Mouse (Mus musculus) thymus, postnatal 0 days (tissue): Measurements from ENCODE around the gene Mybl2. TPM values are rescaled to one million over a fixed set of nuclear protein-coding genes. Genes with fewer than 3 reads are reported as not detected.

Source experiments
- DNase-seq: peaks from one replicate; pipeline ENCODE4 v3.0.0-alpha.2; 2015; ENCODE audit warnings: low spot score
- microRNA-seq: library from miRNA; unstranded; fragments of <30 nt; microRNA quantifications from one replicate; pipeline ENCODE4, GENCODE M21; 2016; ENCODE audit warnings: borderline number of aligned reads
- polyA plus RNA-seq: library from polyadenylated mRNA; unstranded; fragments of >200 nt; fragmentation: Nextera tagmentation; extraction: Ambion mirVana; gene quantifications from 2 replicates; pipeline ENCODE4 v1.2.1, GENCODE M21; 2015

Gene Mybl2
- polyA plus RNA-seq, 1 experiment from 2014 or later = 26.9 TPM

DNA sequence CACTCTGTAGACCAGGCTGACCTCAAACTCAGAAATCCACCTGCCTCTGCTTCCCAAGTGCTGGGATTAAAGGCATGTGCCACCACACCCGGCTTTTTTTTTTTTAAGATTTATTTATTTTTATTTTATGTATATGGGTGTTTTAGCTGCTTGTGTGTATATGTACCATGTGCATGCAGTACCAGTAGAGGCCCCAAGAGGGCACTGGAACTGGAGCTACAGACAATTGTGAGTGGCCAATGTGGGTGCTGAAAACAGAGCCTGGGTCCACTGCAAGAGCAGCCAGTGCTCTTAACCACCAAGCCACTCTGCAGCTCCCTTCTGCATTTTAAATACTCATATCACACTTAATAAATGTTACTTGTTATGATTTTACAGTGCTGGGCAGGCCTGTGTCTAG lies 56.2 kb downstream of the Mybl2 start:
- DNase-seq = no peak

DNA sequence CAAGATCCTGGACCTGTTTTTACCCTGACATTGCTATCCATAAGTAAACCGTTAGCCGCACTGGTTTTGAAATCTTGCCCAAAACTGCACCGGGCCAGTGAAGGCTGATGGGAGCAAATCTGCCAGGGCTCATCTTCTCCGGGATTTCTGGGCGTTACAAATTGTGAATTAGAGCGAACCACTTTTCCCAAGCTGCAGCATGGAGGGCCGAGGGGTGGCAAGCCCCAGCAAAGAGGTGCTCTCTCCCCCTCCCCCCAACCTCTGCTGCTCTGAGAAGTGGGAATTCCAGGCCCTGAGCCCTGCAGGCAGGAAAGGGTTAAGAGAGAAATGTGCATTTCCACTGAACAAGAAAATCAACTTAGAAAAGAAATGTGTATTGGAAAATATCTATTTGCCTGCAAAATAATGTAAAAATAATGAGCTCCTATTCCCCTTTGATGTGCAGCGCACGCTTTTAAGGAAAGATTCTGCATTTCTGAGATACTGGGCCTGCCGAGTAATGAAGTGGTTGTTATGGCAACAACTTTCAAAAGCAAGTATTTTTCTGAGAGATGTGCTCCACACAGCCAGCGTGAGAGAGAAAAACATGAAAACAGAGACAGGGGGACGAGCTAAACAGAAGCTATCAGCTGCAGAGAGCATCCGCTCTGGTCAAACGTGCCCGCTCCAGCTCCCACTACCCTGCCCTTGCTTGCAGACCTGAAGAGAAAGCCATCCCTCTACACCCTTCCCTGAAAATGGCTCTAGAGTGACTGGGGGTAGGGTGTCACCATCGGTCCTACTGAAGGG lies 57.1 kb downstream of the Mybl2 start:
- DNase-seq = no peak

DNA sequence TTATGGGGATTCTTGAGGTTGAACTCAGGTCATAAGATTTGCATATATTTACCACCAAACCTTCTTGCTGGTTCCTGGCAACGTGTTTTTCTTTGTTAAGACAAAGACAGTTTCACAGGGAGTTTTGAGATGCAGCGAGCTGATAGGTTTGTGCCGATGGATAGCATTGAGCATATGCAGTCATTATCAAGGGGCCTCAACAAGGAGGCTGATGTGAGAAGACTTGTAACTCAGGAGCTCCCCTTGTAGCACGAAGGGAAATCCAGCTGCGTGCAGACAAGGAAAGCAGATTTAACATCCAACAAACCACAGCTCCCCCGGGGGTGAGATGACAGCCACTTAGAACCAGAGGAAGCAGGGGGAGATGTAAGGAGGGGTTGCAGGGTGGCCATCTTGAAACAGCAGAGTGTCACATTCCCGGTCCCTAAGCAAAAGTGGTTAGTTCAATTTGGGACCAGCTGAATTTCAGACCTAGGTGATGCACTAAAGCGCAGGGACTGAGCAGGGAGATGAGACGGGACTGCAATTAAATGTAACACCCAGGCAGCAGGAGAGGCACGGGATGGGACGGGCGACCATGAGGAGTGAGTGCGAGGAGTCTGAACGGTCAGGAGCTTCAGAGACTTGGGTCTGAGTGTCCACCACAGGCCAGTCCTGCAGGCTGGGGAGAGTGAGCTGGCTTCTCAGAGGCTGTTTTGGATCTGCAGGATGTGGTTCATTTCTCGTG lies 66.3 kb downstream of the Mybl2 start:
- DNase-seq = peak; percentile 76

DNA sequence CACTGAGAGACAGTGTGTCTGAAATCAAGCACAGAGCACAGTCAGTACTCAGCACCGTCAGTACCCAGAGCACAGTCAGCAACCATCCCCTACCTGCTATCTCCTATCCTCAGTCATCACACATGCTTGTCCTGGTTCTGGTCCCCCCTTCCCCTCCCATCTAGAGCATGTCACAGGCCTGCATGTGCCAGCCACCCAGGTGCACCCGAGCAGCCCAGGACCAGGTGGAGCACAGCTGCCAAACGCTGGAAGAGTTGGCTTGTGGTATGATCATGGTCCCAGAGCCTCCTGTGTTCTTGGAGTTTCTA lies 66.8 kb downstream of the Mybl2 start:
- peak; percentile 67 for DNase-seq

DNA sequence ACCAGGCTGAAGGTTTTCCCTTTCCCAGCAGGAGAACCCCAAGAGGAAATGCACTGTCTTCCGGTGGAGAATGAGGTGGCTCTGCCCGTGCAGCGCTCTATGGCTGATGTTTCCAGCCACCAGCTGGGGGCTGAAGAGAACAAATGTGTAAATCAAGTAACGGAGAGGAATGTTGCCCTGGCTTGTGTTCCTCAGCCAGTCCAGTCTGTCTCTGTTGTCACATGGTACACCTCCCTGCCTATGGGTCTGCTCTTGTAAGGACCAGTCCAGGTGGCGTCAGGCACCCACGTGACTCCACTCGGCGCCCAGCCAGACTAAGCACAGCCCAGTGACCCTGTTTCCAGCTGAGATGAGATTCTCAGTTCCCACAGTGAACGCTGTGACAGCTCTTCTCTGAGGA lies 67.8 kb downstream of the Mybl2 start:
- DNase-seq = peak; percentile 19

DNA sequence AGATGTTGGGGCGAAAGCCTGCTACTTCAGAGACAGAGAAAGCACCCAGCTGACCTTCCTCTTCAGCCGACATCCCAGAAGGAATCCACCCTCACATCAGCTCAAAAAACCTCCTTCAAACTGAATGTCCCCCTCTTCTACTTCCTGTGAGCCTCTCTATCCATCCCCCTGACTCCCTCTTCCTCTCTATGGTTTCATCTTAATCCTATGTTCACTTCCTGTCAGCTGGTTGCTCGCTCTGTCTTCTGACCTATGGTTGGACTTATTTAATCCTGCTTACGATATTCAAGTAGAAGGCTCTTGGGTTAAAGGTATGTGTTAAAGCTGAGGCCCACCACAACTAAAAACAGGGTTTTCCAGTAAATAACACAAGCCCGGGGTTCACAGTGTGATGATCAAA lies 69.0 kb downstream of the Mybl2 start:
- peak; percentile 46 for DNase-seq

DNA sequence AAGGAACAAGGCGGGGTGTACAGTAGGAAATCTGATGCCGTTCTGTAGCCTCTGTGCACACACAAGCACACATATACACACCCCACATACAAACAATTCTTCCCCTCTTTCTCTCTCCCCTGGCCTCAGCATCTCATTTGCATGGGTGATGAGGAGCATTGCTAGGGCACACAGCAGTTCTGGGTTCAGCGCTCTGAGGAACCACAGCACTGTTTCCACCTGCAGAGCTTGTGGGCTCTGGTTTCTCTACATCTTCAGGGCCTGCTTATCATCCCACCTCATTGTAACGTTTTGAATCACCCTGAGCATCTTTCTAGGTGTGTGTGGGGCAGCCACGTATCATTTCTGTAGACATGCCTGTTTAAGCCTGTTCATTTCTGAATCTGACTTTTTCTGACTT lies 76.3 kb downstream of the Mybl2 start:
- DNase-seq = no peak

DNA sequence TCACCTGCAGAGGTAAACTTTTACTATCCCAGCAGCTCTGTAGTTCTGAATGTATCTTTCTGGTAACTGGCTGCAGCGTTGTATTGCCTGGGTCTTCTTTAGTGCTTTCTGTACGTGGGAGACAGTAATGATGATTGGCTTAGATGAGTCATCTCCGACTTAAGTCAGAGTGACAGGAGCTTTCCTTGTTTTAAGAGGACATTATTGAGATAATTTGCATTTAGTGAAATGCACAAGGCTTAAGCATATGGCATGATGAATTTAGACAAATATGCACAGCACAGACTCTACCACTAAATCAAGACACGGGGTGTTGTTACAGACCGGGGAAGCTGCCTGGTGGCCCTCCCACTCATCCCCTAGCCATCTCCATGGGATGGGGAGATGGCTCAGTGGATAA lies 77.8 kb downstream of the Mybl2 start:
- no peak for DNase-seq

Small RNAs within 50 kb of the gene (microRNA-seq; reads per million reads assigned to microRNA genes)
- gene Gm22174 (not detected), gene Mir7003 (not detected)

Other genes with a start within 250 kb of the Mybl2 start
- gene Srsf6, start 123.2 kb upstream of the Mybl2 start, polyA plus RNA-seq = 203 and 212 TPM in 2 replicates
- 0.05 TPM in 1 of 2 replicates, not detected in the other for gene L3mbtl1, start 111.2 kb upstream of the Mybl2 start, polyA plus RNA-seq
- 0.10 and 0.22 TPM in 2 replicates for gene Sgk2, start 67.4 kb upstream of the Mybl2 start, polyA plus RNA-seq
- gene Ift52, start 37.3 kb upstream of the Mybl2 start, polyA plus RNA-seq = 54.7 and 59.2 TPM in 2 replicates
- not detected in 2 replicates for gene Gtsf1l, start 33.2 kb downstream of the Mybl2 start, polyA plus RNA-seq
- gene Tox2, start 148.4 kb downstream of the Mybl2 start, polyA plus RNA-seq = 2.7 and 3.5 TPM in 2 replicates